Comparison of ENCODE assay signal across 11 mouse cellular contexts in the genomic region with DNA sequence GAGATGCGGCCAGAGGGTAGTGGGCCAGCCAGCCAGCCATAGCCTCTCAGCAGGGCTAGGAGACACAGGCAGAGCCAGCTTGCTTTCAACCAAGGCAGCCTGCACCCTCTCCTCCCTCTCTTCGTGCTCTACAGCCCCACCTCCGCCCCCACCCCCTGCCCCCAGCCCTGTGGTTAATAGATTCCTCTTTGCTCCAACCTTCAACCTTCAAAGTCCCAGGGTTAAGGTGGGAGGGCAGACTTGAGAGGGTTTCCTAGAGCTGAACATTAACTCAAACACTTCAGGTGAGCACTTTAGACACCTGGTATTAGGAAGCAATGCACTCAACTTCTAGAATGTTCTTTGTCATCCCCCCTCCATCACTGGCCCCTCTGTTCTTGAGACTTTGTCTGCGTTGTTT.
"Had no signal": no experiment of that assay in that cellular context is flagged by ENCODE, and none has a peak within 500 bp of the region (broad histone marks: within the 10 kb centered on the region; RNA-seq: fewer than 3 reads in every experiment).

No protein-coding gene starts in this region.

- H3K9me3 ChIP-seq: liver, embryonic 15.5 days; neural tube, embryonic 12.5 days had no signal

- H3K4me1 ChIP-seq: liver, embryonic 15.5 days had no signal

- H3K36me3 ChIP-seq: liver, embryonic 15.5 days; neural tube, embryonic 12.5 days had no signal

- H3K27me3 ChIP-seq: liver, embryonic 15.5 days; neural tube, embryonic 12.5 days had no signal

- H3K4me3 ChIP-seq: liver, embryonic 15.5 days; neural tube, embryonic 12.5 days had no signal

- H3K4me2 ChIP-seq: liver, embryonic 11.5 days; liver, embryonic 15.5 days; neural tube, embryonic 12.5 days had no signal

- H3K27ac ChIP-seq: liver, embryonic 15.5 days; neural tube, embryonic 12.5 days had no signal

- DNase-seq: kidney, adult 8-10 months; kidney, postnatal 10 days; left cerebral cortex, postnatal 4 days; lung, postnatal 36 days; spleen, adult 18-20 months; thymus, adult 2 months; thymus, postnatal 25 days had no signal

- H3K9ac ChIP-seq: liver, embryonic 15.5 days; neural tube, embryonic 12.5 days had no signal

- ATAC-seq: intestine, embryonic 16.5 days had no signal
